In genomic region chr12:68463032-68463431, GRCm38 (mm10) we compare ENCODE assay signal across 8 mouse cellular contexts.
DNase-seq lines count a peak whose midpoint lies in the region; ATAC-seq and TF ChIP-seq lines count a peak whose summit lies in the region.

No protein-coding gene starts in this region.

- H3K9me3 ChIP-seq in forebrain, embryonic 13.5 days (replicated peaks), result no peaks in the 10 kb centered on the region
- no peaks in the 10 kb centered on the region; the same call in 1 of the 2 replicates for H3K9me3 ChIP-seq in forebrain, embryonic 11.5 days (ENCODE audit: control insufficient read depth, low read length)
- no peaks in the 10 kb centered on the region for H3K9me3 ChIP-seq in embryonic facial prominence, embryonic 11.5 days (replicated peaks; ENCODE audit: control insufficient read depth, low read length)
- no peaks in the 10 kb centered on the region for H3K9me3 ChIP-seq in hindbrain, embryonic 13.5 days
- no peaks in the 10 kb centered on the region for H3K9me3 ChIP-seq in limb, embryonic 14.5 days (ENCODE audit: control insufficient read depth, low read length)

- no peak for DNase-seq in forebrain, embryonic 11.5 days (ENCODE audit: low spot score)
- DNase-seq in embryonic facial prominence, embryonic 11.5 days (ENCODE audit: low spot score), result peak; percentile 15
- peak; percentile 70 for DNase-seq in limb, embryonic 14.5 days (ENCODE audit: low spot score)
- DNase-seq in right cerebral cortex, postnatal 10 days (ENCODE audit: low spot score in 2 of 2), result peak; percentile 37 to 61
- DNase-seq in urinary bladder, postnatal 25 days (ENCODE audit: low spot score), result no peak
- DNase-seq in cerebellum, postnatal 14 days, result no peak

- H3K36me3 ChIP-seq in forebrain, embryonic 13.5 days (ENCODE audit: poor library complexity, severe bottlenecking), result no peaks in the 10 kb centered on the region
- H3K36me3 ChIP-seq in forebrain, embryonic 11.5 days (ENCODE audit: control insufficient read depth, insufficient read depth, low read length), result no peaks in the 10 kb centered on the region
- H3K36me3 ChIP-seq in embryonic facial prominence, embryonic 11.5 days (replicated peaks; ENCODE audit: control insufficient read depth, insufficient read depth, low read depth, low read length), result no peaks in the 10 kb centered on the region
- no peaks in the 10 kb centered on the region for H3K36me3 ChIP-seq in hindbrain, embryonic 13.5 days
- no peaks in the 10 kb centered on the region for H3K36me3 ChIP-seq in limb, embryonic 14.5 days (ENCODE audit: control insufficient read depth, insufficient read depth, low read length)

- peak; percentile 57; the same call in 1 of the 2 replicates for ATAC-seq in forebrain, embryonic 13.5 days
- ATAC-seq in forebrain, embryonic 11.5 days (replicated peaks; ENCODE audit: low FRiP score), result no peak
- no peak for ATAC-seq in embryonic facial prominence, embryonic 11.5 days (replicated peaks; ENCODE audit: insufficient number of reproducible peaks, low FRiP score, low TSS enrichment, low read depth)
- peak; percentile 83 for ATAC-seq in hindbrain, embryonic 13.5 days (ENCODE audit: low FRiP score)
- peak; percentile 86 for ATAC-seq in limb, embryonic 14.5 days (ENCODE audit: low FRiP score, low read depth)

- no peak overlapping the region for H3K9ac ChIP-seq in forebrain, embryonic 13.5 days
- H3K9ac ChIP-seq in forebrain, embryonic 11.5 days (ENCODE audit: low read length), result no peak overlapping the region
- no peak overlapping the region for H3K9ac ChIP-seq in embryonic facial prominence, embryonic 11.5 days (replicated peaks; ENCODE audit: low read length)
- no peak overlapping the region for H3K9ac ChIP-seq in hindbrain, embryonic 13.5 days
- H3K9ac ChIP-seq in limb, embryonic 14.5 days (ENCODE audit: low read depth, low read length, severe bottlenecking), result no peak overlapping the region

- H3K4me3 ChIP-seq in forebrain, embryonic 13.5 days, result no peak overlapping the region
- H3K4me3 ChIP-seq in forebrain, embryonic 11.5 days (ENCODE audit: low read depth, low read length), result no peak overlapping the region
- no peak overlapping the region for H3K4me3 ChIP-seq in embryonic facial prominence, embryonic 11.5 days (ENCODE audit: low read depth, low read length)
- H3K4me3 ChIP-seq in hindbrain, embryonic 13.5 days, result no peak overlapping the region
- no peak overlapping the region for H3K4me3 ChIP-seq in limb, embryonic 14.5 days (replicated peaks; ENCODE audit: low read length)

- WGBS in forebrain, embryonic 13.5 days, result 63% methylated on average over 4 of the region's 4 CpGs
- WGBS in forebrain, embryonic 11.5 days, result 72% methylated on average over 4 of the region's 4 CpGs
- 28% methylated on average over 4 of the region's 4 CpGs for WGBS in embryonic facial prominence, embryonic 11.5 days
- WGBS in hindbrain, embryonic 13.5 days, result 47% methylated on average over 4 of the region's 4 CpGs
- WGBS in limb, embryonic 14.5 days, result 58% methylated on average over 4 of the region's 4 CpGs

- no peaks in the 10 kb centered on the region for H3K4me1 ChIP-seq in forebrain, embryonic 13.5 days
- H3K4me1 ChIP-seq in forebrain, embryonic 11.5 days (replicated peaks; ENCODE audit: control insufficient read depth, insufficient read depth, low read length), result no peaks in the 10 kb centered on the region
- H3K4me1 ChIP-seq in embryonic facial prominence, embryonic 11.5 days (ENCODE audit: control insufficient read depth, insufficient read depth, low read length), result no peaks in the 10 kb centered on the region
- peaks cover 8% of the 10 kb centered on the region; the same call in 1 of the 2 replicates for H3K4me1 ChIP-seq in hindbrain, embryonic 13.5 days (replicated peaks)
- H3K4me1 ChIP-seq in limb, embryonic 14.5 days (ENCODE audit: control insufficient read depth, insufficient read depth, low read length), result peaks cover 5% of the 10 kb centered on the region; the same call in 1 of the 2 replicates

- TF ChIP-seq POLR2A in limb, embryonic 14.5 days (IDR thresholded peaks at IDR 0.05; ENCODE audit: borderline replicate concordance, extremely low read depth, insufficient read depth, insufficient read length), result no peak

- no peaks in the 10 kb centered on the region for H3K27me3 ChIP-seq in forebrain, embryonic 13.5 days
- no peaks in the 10 kb centered on the region for H3K27me3 ChIP-seq in forebrain, embryonic 11.5 days (ENCODE audit: control insufficient read depth, insufficient read depth, low read length)
- H3K27me3 ChIP-seq in embryonic facial prominence, embryonic 11.5 days (ENCODE audit: control insufficient read depth, insufficient read depth, low read length), result no peaks in the 10 kb centered on the region
- H3K27me3 ChIP-seq in hindbrain, embryonic 13.5 days, result no peaks in the 10 kb centered on the region
- no peaks in the 10 kb centered on the region for H3K27me3 ChIP-seq in limb, embryonic 14.5 days (ENCODE audit: control insufficient read depth, insufficient read depth, low read length)

- no peak overlapping the region for H3K4me2 ChIP-seq in forebrain, embryonic 13.5 days
- no peak overlapping the region for H3K4me2 ChIP-seq in forebrain, embryonic 11.5 days (ENCODE audit: low read depth, low read length, severe bottlenecking)
- no peak overlapping the region for H3K4me2 ChIP-seq in embryonic facial prominence, embryonic 11.5 days (ENCODE audit: low read depth, low read length)
- no peak overlapping the region for H3K4me2 ChIP-seq in hindbrain, embryonic 13.5 days
- H3K4me2 ChIP-seq in limb, embryonic 14.5 days (replicated peaks; ENCODE audit: low read depth, low read length, severe bottlenecking), result no peak overlapping the region

- no peak overlapping the region for H3K27ac ChIP-seq in forebrain, embryonic 13.5 days
- no peak overlapping the region for H3K27ac ChIP-seq in forebrain, embryonic 11.5 days (ENCODE audit: low read depth, low read length)
- H3K27ac ChIP-seq in embryonic facial prominence, embryonic 11.5 days (replicated peaks; ENCODE audit: low read depth, low read length), result no peak overlapping the region
- peak overlapping the region; percentile 52; the same call in 1 of the 2 replicates for H3K27ac ChIP-seq in hindbrain, embryonic 13.5 days
- no peak overlapping the region for H3K27ac ChIP-seq in limb, embryonic 14.5 days (replicated peaks; ENCODE audit: low read depth, low read length)

Comparison
In these comparisons a context has a peak if more than half of its experiments do, and no peak if none do; other contexts are left out.
1. ATAC-seq: peak in forebrain, embryonic 13.5 days (single experiment), hindbrain, embryonic 13.5 days (single experiment) and limb, embryonic 14.5 days (single experiment); none in forebrain, embryonic 11.5 days (single experiment) and embryonic facial prominence, embryonic 11.5 days (single experiment).
2. DNase-seq: peak in embryonic facial prominence, embryonic 11.5 days (single experiment), limb, embryonic 14.5 days (single experiment) and right cerebral cortex, postnatal 10 days (2 of 2); none in forebrain, embryonic 11.5 days (single experiment), urinary bladder, postnatal 25 days (single experiment) and cerebellum, postnatal 14 days (0 of 2).